Mouse (Mus musculus) urinary bladder, adult 18-20 months (tissue): Measurements from ENCODE around the gene Lrrc45.
"Not testable (repeated sequence)": the region's sequence is repeated elsewhere in the genome, so short reads cannot be mapped to it uniquely, and the experiment has no call there.

ENCODE experiments used
- DNase-seq, 2 experiments: peaks; one replicate each; pipeline ENCODE4 v3.0.0; 2022; ENCODE audit warnings: low spot score in 2 of 2, mixed read lengths in 2 of 2

Gene Lrrc45

DNA sequence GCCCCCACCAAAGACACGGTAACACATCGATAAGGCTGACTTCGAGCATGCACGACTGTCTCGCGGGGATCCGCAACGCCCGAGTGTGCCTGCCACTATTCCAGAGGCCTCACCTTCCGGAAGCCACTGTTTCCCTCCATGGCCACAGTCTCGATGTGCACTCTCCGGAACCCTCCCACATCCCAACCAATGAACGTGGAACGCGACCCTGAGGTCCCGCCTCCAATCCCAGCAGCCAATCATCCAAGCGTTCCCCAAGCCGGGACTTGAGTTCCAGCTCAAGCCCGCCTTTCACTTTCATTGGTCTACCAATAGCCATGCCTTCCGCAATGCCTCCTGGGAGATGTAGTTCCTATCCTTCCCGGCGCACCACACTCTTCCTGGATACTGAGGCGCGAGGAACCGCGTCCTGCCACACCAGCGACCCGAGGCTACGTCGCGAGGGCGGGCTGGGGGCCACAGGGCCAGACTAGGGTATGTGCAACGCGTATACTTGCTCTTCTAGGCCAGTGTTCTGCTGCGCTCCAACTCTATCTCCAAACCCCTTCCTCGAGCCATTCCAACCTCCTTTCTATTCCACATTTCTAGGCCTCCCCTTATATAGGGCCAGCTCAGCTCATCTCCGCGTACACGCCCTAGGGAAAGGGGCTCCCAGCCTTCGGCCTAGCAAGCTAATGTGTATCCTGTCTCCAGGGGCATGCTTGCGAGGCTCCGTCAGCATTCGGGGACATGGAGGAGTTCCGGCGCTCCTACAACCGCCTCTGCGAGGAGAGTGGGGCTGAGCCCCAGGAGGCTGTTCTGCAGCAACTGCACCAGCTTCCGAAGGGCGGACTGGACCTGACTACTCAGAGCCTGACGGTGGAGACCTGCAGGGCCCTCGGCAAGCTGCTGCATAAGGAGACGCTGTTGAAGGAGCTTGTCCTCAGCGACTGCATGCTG lies at the start of gene Lrrc45, which contains the start of gene Cenpx:
Lrrc45 (plus strand) TSS at position 346 of the 939 bp plus-strand sequence.
Cenpx (minus strand) TSS at position 159 of the 939 bp plus-strand sequence.
- DNase-seq: peak; percentile 84 to 97

DNA sequence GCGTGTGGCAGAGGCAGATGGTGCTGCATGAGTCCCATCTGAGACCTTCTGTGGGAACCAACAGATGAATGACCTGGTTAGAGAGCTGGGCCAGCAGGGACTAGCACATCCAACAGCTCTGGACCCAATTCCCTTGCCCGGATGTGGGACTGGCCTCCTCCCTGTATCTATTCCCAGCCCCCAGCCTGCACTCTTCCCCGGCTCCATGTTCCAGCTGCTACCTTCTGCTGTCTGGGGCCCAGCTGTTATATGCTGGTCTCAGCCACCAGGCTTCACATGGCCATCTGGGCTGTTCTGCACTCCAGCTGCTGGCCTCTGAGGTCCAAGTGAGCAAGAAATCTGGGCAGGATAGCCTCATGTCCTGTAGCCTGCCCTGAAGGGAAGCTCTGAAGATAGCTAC lies 48.3 kb upstream of the Lrrc45 start:
- DNase-seq: no peak

DNA sequence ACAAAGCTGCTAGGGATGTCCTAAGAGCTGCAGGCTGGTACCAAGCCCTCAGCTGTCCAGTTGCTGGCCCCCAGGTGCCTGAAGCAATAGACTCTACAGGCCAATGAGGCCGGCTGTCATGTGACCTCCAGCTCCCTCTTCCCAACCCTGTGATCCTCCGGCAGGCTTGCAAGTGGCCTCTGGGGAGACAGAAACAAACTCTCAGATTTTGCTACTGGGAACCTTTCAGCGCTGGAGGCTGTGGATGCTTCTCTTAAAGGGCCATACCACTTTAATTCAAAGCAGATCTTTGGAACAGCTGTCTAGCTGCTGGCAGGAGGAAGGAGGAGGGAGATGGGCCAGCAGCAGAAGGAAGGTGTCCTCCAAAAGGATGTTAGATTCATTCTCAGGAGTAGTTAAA lies 47.1 kb upstream of the Lrrc45 start:
- DNase-seq: no peak

DNA sequence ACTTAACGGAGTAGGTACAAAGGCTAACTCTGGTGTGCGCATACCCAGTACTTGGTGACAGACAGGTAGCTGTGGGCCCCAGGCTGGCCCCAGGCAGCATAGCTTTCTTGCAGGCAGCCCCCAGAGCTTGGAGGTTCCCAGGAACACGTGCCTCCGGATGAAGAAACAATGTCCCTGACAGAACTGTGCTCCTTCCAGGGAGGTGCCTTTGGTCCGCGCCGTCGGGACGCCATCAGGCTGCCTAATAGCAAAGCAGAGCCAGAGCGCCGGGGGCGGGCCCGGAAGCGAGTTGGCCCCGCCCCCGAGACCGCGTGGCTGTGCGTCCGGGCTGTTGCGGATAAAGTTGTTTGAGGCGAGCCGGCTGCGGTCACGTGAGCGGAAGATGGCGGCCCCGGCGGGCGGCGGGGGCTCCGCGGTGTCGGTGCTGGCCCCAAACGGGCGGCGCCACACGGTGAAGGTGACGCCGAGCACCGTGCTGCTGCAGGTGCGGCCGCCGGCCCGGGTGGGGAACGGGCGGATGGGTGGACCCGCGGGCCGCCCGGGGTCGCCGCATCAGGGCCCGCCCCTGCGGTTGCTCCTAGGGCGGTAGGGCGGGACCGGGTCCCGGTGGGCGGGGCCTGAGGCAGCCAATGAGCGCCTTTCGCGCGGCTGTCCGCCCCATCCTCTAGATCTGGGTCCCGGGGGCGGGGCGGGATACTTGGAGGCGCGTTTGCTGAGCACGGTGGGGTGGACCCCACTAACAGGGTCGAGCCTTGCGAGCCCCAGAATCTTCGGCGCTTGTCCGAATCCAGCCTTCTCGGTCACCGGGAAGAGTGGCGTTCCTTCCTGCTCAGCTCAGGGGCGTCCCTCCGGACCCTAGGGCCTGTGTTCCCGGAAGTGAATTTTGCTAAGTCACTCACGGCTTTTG lies 40.8 kb upstream of the Lrrc45 start, which contains the start of gene Aspscr1:
Aspscr1 (plus strand) TSS at position 287 of the 907 bp plus-strand sequence.
- peak; percentile 91 to 92 for DNase-seq

DNA sequence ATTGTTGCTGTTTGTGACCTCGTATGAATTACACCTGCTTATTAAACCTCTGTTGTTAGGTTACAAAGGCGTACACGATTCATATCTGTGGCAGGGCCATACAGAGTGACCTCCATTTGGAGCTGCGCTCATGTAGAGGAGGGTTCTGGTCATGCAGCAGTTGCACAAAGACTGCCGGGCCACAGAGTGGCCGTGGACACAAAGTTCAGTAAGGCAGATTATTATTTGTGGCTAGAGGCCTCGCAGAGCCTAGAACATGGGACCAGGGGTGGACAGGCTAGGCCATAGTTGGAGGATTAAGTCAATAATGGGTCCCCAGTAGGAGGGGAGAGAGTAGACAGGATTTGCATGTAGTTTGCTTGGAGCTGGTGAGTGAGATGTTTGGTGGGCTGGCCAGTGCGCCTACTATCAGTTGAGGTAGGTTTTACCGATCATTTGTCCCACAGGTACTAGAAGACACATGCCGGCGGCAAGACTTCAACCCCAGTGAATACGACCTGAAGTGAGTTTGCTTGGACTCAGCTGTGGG lies 40.1 kb upstream of the Lrrc45 start:
- DNase-seq: no peak

DNA sequence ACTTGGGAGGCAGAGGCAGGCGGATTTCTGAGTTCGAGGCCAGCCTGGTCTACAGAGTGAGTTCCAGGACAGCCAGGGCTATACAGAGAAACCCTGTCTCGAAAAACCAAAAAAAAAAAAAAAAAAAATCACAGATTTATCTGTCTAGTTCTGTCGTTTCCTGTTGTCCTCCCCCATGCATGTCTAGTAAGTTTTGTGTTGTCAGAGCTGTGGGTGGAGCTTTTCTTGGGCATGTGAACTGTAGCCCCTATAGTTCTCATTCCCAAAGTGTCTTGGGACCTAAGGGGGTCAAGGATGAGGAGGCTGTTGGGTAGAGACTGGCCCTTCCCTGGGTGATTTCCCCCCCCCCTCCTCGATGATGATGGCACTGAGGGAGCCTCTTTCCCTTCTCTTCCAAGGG lies 37.9 kb upstream of the Lrrc45 start:
- not testable (repeated sequence) for DNase-seq

DNA sequence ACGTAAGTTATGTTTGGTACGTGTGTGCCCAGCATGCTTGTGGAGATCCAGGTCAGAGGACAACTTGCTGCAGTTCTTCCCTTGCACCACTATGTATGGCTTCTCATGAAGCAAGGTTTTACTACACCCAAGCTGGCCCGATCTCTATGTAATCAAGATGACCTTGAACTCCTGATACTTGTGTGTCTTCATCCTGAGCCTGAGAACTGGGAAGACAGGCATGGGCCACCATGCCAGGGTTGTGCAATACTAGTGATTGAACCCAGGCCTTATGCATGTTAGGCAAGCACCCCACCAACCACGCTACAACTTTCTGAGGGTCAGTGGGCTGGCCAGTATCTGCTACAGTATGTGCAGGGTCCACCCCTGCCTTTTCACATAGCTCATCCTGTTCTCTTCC lies 36.8 kb upstream of the Lrrc45 start:
- no peak for DNase-seq

DNA sequence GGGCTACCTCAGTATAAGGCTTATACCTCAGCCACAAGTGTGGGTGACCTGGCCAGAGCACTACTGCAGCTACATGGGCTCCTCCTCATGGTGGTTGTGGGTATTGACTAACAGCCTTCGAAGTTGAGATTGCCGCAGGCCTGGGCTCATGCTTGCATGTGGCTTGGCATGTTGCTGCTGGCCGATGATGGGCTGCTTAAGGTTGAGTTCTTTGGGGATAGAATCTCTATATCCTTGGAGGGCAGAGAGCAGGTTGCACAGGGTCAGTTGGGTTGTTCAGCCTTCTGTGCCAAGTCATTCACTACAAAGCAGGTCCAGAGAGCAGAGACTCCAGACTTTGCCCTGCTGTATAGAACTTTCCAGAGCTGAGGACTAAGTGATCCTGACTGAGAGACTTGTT lies 33.8 kb upstream of the Lrrc45 start:
- DNase-seq: no peak

DNA sequence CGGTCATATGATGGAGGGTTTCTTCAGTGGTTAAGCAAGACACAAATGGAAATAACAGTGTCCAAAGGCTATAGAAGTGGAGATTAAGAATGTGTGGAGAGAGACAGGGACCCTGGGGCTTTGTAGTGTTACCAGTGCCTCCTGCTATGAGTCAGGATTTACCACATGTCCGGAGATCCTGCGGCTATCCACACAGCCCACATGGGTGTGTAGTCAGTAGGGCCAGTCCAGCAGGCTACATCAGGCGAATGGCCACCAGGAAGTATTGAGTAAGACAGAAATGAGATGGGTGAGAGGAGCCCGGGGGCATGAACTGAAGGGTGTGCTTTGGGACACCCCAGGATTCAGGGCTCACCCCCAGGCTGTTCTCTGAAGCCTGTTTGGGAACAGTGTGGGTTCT lies 31.0 kb upstream of the Lrrc45 start:
- DNase-seq: no peak

DNA sequence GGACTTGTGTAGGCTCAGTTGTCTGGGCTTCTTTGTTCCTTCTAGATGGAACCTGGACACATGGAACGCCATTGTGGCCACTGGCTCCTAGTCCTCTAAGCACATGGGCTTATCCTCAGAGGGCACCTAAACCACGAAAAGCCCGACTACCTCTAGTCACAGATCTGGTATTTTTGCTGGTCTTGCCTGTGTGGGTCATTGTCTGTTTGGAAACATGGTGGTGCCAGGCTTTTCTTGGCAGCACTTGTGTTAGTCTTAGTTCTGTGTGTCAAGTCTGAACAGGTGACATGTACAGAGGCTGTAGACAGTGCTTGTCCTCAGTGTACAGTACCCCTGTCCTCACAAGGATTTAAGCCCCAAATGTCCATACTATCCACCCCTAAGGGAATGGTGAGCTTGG lies 30.2 kb upstream of the Lrrc45 start:
- no peak for DNase-seq

DNA sequence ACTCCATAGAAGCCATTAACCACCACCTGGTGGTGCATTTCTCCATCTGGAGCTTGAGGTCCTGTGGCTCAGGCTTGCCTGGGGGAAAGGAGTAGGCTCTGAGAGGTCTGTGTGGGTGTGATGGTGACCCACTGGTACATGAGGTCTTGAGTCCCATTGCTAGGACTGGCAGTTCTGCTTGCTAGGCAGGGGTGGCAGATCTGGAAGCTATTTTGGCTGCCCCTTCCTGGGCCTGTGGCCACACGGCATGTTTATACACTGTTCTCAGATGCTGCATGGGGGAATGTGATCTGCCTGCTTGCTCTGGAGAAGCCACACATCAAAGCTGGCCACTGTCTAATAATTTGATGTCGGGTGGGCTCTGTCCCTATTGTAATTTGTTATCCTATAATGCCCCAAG lies 29.6 kb upstream of the Lrrc45 start:
- no peak for DNase-seq

DNA sequence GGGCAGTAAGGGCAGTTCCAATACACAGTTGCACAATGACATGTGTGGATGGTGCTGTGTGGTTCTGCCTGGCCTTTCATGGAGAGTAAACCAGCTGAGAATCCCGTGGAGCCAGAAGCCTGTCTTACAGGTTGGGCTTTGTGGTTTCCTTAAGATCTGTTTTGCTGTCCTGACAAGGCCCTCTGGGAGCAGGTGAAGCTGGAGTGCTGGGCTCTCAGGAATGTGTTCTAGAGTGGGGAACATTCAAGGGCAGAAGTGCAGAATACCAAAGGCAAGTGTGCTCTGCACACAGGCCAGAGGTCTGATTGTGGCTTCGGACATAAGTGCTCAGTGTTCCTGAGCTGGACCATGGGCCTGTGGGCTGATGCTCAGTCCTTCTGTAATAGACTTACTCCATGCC lies 29.1 kb upstream of the Lrrc45 start:
- DNase-seq: no peak

DNA sequence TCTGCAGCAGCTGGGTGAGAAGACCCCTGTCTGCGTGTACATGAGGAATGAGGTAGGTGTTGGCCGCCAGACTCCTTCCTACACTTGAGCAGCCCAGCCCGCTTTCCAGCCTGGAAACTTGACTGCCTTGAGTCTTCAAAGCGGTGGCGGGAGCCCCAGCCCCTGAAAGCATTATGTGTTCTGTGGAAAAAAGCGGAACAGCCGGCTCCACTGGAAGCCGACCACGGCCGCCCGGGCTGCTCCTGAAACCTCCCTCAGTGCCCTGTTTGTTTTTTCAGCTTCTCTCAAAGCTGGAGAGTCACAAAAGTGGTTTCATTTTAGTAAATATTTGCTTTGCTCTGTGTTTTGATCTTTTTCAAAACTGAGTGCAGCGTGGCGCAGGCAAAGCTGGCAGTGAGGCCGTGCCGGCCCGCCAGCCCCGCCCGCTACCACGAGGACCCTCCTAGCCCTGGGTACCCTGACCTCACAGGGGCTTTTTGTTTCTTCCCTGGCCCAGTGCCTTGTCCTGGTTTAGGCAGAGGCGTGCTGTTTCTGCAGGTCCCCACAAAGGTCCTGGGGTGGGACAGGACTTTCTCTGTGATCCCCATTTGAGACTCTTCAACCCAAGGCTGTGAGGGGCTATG lies 27.0 kb upstream of the Lrrc45 start:
- peak in 1 of 2 experiments; percentile 50 for DNase-seq

DNA sequence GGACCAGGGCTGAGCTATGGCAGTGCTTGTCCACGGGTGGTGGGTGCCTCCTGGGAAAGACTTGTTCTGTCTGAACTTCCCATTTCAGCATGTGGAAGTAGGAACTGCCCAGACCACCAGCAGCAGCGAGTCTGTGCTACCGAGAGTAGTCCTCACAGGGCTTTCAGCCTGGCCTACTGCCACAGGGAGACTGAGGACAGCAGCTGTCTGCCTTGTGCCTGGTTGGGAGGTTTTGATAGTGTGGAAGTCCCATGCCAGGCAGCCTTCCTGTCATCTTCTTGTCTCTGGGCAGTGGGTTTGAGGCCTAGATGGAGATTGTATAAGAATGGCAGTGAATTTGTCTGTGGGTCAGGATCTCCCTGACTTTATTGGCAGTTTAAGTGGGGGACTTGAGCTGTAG lies 24.4 kb upstream of the Lrrc45 start:
- DNase-seq: no peak

DNA sequence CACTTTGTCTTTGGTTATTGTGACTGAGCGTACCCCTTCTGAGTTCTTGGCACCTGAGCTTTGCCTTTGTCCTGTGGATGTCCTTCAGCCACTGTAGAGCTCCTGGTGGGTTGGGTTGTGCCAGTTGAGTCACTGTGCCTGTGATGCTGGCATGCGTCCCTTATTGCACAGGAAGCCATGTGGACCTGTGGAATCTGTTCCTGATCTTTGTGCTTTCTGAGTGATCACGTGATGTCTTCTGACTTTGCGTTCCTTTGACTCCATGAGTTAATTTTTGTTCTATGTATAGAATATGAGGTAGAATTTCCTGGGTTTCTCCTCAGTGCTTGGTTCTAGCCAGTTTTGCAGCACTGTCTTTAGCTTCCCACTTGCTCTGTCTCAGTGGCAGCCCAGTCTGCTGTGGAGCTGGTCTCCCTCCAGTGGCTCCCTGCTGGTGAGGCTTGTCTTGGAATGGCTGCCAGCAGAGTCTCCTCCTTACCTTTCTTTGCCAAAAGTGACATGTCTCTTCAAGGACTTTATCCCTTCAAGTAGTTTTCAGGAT lies 21.2 kb upstream of the Lrrc45 start:
- no peak for DNase-seq

DNA sequence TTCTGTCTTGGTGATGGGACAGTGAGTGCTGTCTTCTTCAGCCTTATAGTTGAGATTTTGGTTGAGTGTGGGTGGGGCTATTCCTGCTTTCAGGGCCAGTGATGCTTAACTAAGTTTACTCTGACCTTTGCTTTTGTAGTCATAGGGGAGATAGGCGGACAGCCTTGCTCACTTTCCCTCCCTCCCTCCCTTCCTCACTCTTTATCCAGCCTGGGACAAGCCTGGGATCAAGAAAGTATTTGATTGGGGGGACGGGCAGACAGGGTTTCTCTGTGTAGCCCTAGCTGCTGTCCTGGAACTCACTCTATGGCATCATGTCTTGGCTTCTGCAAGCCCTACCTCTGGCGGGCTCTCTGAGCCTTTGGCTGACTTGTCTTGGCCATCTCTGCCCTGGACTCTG lies 20.3 kb upstream of the Lrrc45 start:
- no peak for DNase-seq

DNA sequence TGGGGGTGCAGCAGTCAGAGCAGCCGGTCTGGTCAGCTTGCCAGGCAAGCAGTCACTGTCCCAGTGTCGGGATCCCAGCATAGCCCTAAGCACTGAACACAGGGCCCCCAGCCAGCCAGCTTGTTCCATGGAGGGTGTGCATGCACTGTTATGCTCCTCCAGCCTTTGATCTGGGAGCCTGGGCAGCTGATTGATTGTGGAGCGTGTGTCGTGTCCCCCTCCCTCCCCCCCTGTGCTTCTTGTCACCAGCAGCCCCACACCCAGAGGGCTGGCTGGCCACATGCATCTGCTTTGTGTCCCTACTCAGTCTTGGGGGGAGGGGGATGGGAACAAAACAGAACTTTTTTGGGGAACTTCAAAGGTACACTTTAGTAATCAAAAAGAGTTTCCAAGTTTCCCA lies 18.5 kb upstream of the Lrrc45 start:
- DNase-seq: no peak

DNA sequence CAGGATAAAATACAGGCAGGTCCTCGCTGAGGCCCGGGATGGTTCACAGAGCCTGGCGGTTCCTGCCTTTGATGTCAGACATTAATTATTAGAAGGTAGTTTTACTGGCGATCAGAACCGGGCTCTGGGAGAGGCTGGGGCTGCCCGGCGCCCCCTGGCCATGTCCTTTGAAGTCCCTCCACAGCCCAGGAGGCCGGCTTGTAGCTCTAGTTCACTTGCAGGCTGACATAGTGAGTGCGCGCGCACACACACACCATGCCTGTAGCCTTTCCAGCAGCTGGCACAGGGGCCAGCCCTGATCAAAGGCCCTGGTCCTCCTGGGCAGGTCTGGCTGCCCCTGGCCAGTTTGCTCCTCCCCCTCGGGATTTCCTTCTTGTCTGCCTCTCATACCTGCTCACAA lies 18.1 kb upstream of the Lrrc45 start:
- DNase-seq: no peak

DNA sequence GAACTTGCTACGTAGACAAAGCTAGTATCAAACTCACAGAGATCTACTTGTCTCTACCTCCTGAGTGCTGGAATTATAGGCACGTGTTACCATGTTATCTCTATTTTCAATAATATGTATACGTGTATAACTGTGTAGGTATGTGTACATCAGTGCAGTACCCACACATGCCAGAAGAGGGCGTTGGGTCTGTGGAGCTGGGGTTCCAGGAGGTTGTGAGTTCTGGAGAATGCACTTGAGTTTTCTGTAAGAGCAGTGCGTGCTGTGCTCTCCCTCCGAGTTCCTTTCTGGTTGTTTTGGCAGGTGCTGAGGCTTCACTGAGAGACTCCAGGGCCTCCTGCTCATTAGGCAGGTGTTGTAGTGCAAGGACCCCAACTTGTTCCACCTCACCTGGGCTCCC lies 17.2 kb upstream of the Lrrc45 start:
- no peak for DNase-seq

DNA sequence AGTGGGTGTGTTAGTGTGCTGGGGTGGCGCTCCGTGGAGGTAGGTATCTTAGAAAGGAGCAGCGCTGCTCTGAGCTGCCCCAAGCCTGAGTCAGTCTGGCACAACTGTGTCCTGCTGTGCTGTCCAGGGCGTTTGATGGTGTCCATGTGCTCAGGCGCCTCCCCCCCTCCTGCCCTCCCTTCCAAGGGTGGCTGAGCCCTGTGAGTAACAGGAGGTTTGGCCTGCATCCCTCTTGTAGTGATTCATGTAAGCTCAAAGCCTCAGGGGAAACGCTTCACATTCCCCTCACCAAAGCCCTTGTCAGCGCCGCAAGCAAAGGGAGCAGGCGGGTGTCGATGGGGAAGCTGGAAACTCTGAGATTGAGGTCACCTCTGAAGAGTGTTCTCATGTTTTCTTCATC lies 16.0 kb upstream of the Lrrc45 start:
- DNase-seq: peak in 1 of 2 experiments; percentile 63

DNA sequence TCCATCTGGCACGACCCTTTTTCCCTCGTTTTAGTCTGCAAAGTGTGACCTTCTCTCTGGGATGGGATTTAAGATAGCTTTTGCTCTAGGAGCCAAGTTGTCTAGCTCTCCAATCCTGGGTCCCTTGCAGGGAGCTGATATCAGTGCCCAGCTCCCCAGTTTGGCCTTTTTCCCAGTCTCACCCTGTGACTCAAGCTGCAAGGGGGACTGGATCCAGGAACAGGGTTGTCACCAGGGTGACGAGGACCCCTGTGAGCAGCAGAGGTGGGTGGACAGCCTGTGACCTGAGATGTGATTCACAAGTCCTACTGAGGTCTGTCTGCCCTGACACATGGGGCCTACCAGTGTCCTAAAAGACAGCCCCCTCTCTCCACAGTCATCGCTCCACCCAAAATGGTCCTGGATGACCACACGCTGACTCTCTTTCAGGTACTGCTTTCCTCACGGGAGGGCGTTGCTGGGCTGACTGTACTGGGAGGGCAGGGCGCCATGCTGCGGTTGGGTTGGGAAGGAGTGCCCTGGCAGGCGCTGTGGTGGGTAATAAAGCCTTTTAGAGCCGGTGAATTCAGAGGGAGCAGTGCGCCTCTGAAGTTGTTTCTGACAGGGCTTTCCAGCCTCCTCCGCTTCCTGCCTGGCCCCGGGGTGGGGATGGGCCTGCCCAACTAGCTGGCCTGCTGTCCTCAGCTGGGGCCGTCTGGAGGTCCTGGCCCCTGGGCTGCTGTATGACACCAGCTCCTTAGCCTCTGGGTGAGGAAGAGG lies 9.8 kb upstream of the Lrrc45 start:
- no peak for DNase-seq
